Mouse (Mus musculus) hematopoietic stem cell, adult 5-6 weeks (primary cell): ENCODE results near the gene Rnf214. TPM values are rescaled to one million over a fixed set of nuclear protein-coding genes. Genes with fewer than 3 reads are reported as not detected.
A peak's percentile ranks its signal among the peaks of the same experiment; 100 is the strongest.

Source experiments
- ATAC-seq, 2 experiments: fragments of 125-278 bp in 1 of 2; replicated peaks in 1 of 2; 2 replicates each; pipeline ENCODE4 v1.8.0; 2016 to 2017; ENCODE audit warnings: inconsistent platforms in 2 of 2, mild to moderate bottlenecking in 2 of 2, moderate number of reproducible peaks in 2 of 2, low read depth in 1 of 2, moderate TSS enrichment in 1 of 2; ENCODE audit not compliant: low FRiP score in 2 of 2, poor library complexity in 2 of 2, severe bottlenecking in 2 of 2, insufficient read depth in 1 of 2, low TSS enrichment in 1 of 2
- total RNA-seq: library from RNA; stranded (forward); fragments of 172-1452, 232-1000 nt; gene quantifications from 2 replicates; pipeline ENCODE4 v1.2.3, GENCODE M21; 2017

The Rnf214 gene
- total RNA-seq, 1 experiment from 2014 or later, result 64.6 TPM

DNA sequence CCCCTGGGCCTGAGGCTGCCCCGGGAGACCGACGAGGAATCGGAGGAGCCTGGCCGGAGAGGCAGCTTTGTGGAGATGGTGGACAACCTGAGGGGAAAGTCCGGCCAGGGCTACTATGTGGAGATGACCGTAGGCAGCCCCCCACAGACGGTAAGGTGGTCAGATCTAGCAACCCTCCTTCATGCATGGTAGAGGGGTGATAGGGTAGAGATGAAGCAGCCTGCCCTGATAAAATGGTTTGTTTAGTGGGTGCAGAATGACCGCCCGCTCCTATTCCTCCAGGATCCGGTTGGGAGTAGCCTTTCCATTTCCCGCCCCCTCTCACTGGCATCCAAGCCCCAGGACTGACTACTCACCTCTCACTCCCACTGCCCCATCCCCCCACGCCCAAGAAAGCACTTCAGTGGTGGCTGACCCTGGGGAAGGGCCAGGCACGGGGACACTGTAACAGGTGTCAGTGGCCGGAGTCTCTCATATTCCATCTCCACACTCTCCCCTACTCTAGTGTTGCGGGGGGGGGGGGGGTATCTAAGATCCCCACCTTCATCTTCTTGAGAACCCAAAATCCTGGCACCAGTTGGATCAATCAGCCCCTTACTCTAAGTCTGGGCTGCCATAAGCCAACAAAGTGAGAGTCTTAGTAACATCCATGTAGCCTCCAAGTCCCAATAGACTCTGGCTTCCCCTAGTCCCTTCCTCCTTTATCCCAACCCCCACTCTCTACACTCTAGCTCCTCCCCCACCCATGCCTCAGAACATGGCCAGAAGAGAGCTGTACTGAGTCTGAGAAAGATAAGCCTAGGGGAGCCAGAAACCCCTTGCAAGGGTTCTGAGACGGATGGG lies 67.4 kb downstream of the Rnf214 start:
- ATAC-seq, result no peak

DNA sequence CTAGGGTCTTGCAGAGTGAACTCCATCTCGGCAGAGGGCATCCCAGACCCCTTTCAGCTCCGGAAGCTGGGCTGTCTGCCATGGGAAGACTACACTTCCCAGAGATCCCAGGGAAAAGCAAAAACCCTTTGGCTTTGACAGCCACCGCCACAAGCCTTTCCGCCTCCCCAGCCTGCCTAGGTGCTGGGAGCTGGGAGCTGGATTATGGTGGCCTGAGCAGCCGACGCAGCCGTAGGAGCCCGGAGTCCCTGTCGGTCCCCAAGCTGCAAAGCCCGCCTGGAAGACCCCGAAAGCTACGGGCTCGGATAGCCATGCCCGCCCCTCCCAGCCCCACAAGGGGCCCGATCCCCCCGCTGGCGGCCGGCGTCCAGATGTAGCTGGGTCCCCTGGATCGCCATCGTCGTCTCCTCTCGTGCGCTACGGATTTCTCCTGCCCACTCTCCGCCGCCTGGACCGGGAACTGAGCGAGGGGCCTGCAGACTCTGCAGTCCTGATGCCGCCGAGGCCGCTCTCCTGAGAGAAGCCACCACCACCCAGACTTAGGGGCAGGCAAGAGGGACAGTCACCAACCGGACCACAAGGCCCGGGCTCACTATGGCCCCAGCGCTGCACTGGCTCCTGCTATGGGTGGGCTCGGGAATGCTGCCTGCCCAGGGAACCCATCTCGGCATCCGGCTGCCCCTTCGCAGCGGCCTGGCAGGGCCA lies 68.1 kb downstream of the Rnf214 start, which contains the start of gene Bace1:
Bace1 (plus strand) TSS at position 147 of the 705 bp plus-strand sequence.
- ATAC-seq, result 0 out of 4 replicates have a peak, but pooled peaks of 1 of the 2 experiments have one; percentile 23

DNA sequence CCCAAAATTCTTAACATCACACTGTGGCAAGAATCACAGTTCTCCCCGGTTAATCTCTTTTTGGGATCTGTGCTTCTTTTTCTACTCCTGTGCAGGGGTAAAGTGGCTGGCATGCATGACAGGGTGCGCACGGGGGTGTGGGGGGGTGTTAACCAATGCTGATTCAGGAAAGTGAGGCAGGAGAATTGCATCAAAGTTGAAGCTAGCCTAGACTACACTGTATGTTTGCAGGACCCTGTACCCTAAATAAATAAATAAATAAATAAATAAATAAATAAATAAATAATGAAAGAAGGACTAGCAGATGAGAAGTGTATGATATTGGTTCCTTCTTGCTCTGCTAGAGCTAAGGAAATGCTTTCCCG lies 68.7 kb downstream of the Rnf214 start:
- ATAC-seq, result no peak

DNA sequence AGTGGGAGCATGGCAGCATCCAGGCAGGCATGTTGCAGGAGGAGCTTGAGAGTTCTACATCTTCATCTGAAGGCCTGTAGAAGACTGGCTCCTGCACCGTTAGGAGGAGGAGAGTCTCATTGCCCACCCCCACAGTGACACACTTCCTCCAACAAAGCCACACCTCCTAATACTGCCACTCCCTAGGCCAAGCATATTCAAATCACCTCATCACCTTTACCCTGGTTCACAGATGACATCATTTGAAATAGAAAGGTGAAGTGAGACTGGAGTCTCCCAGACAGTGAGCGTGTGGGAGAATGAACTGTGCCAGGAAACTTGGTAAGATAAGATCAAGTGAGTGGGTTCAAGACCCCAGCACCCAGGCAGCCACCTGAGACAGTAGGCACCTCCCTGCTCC lies 73.2 kb downstream of the Rnf214 start:
- ATAC-seq, result no peak

DNA sequence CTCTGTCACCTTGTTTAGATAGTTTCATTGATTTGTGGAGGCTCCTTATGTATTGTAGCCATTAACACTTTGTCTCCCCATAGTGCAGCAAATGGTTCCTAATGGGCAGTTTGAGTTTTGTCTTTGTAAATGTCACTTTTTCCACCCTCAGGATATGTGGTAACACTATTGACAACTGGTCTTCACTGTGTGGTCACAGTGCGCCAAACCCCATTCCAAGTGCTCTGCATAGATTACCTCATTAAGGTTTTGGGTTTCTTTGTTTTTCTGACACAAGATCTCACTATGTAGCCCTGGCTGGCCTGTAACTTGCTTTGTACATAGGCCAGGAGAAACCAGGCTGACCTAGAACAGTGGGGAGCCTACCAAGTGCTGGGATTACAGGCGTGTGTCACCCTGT lies 73.8 kb downstream of the Rnf214 start:
- no peak for ATAC-seq

DNA sequence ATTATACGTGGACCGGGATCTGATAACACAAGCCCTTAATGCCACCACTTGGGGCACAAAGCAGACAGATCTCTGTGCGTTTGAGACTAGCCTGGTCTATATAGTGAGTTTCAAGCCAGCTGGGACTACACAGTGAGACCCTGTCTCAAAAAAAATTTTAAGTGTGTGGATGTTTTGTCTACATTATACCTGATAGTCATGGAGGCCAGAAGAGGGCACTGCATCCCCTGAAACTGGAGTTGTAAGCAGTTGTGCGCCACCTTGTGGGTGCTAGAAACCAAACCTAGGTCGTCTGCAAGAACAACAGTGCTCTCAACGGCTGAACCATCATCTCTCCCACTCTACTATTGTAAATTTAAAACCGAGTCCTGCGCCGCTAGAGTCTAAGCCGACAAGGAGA lies 77.6 kb downstream of the Rnf214 start:
- no peak; a peak in 1 of 4 replicates for ATAC-seq

DNA sequence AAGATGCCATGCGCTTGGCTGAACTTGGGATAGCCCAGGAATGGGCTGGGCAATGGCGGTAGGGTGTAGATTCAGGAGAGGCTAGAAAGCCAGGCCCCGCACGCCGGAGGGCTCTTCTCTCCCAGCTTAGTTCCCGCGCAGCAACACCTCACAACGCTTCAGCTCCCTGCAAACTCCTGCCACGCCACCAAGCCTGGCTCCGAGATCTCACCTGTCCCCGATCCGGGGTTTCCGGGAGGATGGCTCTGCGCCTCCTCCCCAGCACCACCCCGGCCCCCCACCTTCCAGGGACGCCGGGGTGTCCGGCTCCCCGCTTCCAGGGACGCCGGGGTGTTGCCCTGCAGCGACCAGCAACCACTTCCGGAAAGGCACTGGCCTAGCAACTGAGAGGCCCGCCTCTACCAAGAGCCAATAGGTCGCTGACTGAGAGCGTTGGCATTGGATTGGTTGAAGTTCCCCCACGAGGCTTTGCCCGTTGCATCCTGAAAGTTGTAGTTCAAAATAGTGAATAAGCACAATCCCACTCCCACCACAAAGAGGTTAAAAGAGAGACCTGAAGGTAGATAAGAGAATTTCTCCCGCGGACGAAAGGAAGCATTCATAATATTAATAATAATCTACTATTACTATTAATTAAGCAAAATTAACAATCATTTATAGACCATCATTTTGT lies 78.3 kb downstream of the Rnf214 start, which contains the start of gene Cep164:
Cep164 (minus strand) TSS at position 401 of the 673 bp plus-strand sequence.
- peak; percentile 95 to 99 for ATAC-seq

DNA sequence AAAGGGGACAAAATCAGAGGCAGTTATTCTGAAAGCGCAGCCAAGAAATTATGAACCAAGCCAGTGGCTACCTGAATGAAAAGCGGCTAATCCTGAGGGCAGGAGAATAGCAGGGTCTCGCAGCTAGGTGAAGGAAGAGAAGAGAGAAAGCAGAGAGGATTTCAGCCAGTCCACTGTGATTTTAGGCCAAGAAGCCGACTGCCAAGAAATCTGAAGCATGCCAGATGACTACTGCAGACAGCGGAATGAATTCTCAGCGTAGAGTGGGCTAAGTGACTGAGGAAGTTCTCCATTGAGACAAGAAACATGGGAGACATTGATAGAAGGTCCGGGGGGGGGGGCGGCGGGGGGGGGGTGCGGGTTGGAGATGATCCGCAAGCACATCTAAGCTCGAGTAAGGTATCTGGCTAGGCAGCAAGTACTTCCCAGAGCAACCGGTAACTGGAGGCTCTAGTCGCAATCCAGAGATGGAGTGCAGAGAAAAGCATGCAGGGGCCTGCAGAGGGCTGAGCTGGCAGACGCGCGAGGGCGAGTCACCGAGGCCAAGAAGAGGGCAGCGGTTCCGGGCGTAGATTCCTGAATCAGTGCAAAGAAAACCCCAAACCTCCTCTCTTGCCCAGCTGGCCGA lies 78.9 kb downstream of the Rnf214 start:
- ATAC-seq, result peak in 1 of 2 experiments; percentile 30; a peak in 2 of 4 replicates

DNA sequence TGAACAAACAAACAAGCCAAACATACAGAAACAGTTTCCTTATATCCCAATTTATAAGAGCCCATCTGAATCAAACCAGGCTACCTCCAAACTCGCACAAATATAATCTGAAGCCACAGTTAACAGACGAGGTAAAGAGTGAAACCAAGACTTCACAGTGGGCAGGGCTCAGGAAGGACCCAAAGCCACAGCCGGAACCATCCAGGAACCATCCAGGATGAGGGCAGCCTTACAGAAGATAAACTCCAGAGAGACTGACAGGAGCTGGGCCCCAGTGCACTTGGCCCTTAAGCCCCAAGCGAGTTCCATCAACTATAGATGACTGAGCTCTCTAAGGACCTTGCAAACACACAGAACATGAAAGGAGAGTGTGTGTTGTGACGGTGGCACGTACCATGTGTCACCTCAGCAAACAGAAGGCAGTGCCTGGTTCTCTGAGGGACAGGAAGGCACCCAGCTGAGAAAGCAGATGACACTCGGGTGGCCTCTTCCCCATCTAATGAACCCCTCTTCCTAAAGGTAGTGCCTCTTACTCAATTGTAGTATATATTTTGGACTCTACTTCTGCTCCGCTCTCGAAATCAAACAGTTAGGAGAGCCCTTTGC lies 88.2 kb downstream of the Rnf214 start:
- peak; percentile 76 to 80 for ATAC-seq

DNA sequence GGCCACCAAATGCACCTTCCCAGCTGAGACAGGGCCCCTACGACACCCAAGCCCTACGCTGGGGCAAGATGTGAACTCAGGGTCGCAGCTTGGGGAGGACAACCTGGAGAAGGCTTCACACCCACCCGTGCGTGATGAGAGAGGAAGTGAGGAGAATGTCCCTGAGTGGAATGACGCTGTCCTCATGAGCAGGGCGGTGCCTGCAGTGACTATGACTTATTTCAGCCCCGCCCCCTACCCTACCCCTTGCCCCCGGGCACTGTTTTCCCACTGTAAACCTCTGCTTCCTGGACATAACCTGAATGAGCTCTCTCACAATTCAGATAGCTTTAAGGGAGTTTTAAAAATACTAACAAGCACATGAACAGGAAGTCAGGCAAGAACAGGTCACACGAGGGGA lies 91.2 kb downstream of the Rnf214 start:
- peak; percentile 46 to 58 for ATAC-seq

DNA sequence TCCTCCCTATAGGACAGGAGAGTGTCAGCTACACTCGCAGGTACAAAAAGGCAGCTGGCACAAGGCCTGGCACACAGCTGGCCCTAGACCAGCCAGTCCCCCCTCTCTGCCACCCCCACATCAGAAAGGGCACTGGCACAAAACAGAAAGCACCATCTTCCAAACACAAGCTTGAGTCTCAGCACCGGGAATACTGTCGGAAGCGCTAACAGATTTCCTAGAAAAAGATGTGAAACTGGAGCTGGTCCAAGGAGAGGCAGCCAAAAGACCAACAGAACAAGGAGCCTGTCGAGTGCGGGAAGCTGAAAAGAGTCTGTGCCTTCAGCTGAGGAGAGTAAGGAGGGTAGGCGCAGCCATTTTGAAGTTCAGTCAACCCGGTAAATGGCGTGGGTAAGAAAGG lies 91.6 kb downstream of the Rnf214 start:
- no peak for ATAC-seq

Other genes with a start within 250 kb of the Rnf214 start
- gene Cep164, start 78.2 kb downstream of the Rnf214 start, total RNA-seq, result 10.1 and 12.0 TPM in 2 replicates
- gene Bace1, start 68.3 kb downstream of the Rnf214 start, total RNA-seq, result 7.3 and 11.0 TPM in 2 replicates
- 15.7 and 21.3 TPM in 2 replicates for gene Pcsk7, start 414 bp downstream of the Rnf214 start, total RNA-seq
- gene Tagln, start 29.1 kb upstream of the Rnf214 start, total RNA-seq, result not detected in 2 replicates
- 33.7 and 45.8 TPM in 2 replicates for gene Sidt2, start 48.3 kb upstream of the Rnf214 start, total RNA-seq
- 105 and 106 TPM in 2 replicates for gene Pafah1b2, start 105.8 kb upstream of the Rnf214 start, total RNA-seq
- 24.3 and 27.4 TPM in 2 replicates for gene Sik3, start 105.9 kb upstream of the Rnf214 start, total RNA-seq